Mouse (Mus musculus) urinary bladder, adult 2 months (tissue): ENCODE measurements around the gene Nf1. TPM values are rescaled to one million over a fixed set of nuclear protein-coding genes. Genes with fewer than 3 reads are reported as not detected.

Experiments used
- DNase-seq: peaks from one replicate; pipeline ENCODE4 v3.0.0; 2022; ENCODE audit warnings: low spot score
- polyA plus RNA-seq: library from polyadenylated mRNA; depleted of rRNA; stranded (reverse); fragments of >200 nt; gene quantifications from 2 replicates; pipeline ENCODE4 v1.2.3, GENCODE M21; 2012

The Nf1 gene
- polyA plus RNA-seq, 1 experiment, result 16.8 TPM

DNA sequence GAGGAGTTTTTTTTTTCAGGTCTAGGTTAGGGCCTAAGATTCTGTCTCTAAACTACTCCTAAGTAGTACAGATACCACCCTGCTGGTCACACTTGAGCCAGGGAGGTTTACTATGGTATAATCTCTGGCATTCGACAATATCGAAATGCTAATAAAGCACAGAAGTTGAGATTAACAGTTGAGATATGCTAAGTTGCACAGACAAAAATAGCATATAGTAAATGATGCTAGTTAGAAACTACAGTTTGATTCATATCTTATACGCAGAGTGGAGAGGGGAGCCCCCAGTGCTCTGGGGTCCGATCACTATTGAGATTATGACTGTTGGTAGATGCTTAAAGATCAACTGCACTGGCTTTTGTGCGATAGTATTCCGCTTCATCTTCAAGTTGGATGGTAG, 189.7 kb downstream of the Nf1 start:
- no peak for DNase-seq

DNA sequence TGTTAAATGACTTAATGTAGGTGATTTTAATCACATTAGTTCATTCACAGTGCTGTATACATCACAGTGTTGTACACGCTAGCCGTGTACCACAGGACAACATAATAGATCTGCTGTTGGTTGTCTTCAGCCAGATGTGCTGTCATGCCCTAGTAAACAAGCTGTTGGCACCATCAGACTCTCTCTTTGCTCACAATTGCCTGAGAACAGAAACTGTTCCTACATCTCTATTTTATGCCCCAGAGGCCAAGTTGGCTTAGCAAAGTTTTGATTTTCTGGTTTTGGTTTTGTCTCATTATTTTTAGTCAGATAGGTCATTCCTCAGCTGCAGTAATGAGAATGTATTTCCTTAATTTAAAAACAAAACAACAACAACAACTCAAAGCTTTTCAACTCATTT, 190.2 kb downstream of the Nf1 start:
- DNase-seq, result no peak

DNA sequence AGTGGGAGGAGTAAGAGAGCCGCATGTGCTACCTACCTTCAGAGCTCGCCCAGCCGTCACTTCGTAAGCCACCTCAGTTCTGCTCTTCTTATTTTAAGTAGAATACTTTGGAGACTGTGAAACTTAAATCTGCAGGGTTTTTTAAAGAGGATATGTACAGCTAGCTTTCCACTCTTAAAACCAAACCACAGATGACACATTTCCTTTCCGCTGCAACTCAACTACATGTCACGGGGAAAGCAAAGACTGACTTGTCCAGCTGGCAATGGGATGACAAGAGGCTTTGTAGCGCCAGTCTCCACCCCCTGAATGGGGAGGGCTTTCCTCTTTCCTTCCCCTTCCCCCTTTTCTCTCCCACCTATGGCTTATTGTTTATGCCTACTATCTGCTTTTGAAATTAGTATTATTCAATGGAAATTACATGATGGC, 190.9 kb downstream of the Nf1 start, which contains the start of the genes Evi2 and Evi2a:
Gene Evi2, minus strand, starts transcription at position 257 of the 429 bp plus-strand sequence.
Gene Evi2a, minus strand, starts transcription at position 277 of the 429 bp plus-strand sequence.
- no peak for DNase-seq

DNA sequence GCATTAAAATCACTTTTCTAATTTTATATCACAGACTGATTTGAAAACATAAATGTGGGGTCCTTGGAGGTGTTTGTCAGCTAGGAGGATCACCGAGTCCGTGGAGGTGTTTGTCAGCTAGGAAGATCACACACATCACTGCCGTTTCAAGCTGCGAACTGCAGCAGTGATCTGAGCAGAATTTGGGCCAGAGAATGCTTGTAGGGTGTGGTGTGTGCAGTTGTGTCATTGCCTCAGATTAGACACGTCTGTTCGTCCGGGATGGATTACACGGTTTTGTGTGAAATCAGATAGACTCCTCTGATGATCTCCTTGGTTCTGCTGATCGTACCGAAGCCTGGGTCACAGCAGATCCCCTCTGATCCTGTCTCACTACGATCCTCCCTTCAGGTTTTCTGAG, 191.3 kb downstream of the Nf1 start:
- no peak for DNase-seq

DNA sequence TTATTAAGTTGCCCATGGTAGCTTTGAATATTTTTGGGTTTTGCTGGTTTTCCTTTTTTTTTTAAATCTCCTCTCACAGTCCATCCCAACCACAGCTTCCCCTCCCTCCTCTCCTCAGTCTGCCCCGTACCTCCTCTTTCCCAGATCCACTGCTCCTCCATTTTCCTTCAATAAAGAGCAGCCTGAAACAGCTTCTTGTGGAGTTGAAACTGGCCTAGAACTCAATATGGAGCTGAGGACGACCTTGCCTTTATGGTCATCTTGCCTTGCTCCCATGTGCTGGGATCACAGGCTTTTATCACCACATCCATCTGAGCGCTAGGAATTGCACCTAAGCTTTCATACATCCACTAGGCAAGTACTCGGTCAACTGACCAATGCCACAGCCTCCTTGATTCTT, 192.0 kb downstream of the Nf1 start:
- DNase-seq, result no peak

DNA sequence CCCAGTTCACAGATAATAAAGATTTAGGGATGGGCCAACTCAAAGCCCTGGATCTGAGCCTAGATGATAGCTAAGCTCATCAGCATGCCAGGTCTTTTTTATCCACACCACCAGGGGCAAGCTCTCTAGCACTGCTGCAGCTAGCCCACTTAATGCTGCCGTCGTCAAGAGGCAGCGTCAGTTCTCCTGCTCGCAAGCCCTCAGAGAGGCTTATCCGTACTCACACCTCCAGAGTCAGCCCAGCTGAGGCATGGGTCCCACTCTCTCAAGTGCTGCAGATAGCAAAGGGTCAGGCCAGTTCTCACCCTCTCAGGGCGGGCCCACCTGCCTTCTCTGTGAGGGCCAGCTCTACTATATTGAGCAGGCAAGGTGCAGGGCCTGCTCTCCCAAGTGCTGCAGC, 193.8 kb downstream of the Nf1 start:
- no peak for DNase-seq

DNA sequence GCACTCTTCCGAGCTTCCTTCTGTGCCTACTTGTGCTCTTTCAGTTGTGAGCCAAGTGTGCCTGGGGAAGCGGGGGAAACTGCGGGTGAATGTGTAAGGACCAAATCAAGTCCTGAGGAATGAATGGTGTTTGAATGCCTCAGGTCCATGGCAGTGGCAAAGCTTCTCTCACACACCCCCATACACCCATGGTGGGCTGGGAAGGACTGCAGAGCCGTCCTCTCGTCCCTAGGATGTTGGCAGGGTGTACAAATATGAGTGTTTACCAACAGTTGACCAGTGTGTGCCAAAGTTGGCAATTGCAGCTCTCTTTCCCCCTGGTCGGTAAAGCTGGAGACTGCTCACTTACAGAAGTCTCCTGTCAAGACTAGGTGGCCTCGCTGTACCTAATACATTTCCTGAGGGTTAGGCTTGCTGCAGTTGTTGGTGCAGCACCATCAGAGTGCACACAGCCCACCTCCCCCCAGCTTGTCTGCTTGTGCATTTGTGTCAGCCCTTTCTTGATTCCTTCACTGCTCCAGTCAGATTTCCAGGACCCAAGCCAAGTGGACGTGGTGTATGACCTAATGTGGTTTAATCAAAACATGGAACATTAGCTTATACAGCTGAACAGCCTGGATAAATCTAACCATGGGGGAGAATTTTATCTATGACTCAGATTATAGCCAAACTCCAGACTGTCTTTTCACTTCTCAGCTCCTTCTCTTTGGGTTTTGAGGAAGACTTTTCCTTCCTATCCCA, 194.6 kb downstream of the Nf1 start:
- DNase-seq, result no peak

DNA sequence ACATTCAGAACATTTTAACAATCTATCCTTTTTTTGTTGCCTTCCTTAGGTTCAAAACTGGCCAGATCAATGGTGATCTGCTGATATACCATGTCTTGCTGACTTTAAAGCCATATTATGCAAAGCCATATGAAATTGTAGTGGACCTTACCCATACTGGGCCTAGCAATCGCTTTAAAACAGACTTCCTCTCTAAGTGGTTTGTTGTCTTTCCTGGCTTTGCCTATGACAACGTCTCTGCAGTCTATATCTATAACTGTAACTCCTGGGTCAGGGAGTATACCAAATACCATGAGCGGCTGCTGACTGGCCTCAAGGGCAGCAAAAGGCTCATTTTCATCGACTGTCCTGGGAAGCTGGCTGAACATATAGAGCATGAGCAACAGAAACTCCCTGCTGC, 196.1 kb downstream of the Nf1 start:
- DNase-seq, result no peak

DNA sequence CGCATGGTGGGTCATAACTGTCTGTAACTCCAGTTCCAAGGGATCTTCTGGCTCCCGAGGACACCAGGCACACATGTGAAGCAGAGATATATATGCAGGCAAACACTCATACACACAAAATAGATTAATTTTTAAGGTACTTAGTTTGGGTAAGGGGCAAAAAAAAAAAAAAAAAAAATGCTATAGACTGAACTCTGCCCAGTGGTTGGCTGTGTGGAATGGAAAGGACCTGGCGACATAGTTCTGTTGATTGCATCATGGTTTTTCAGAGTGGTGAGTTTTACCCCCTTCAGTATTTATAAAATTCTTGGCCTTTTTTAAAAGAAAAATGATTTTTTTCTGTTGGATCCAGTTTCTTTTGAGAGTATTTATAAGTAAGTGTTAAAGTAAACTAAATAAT, 196.8 kb downstream of the Nf1 start:
- no peak for DNase-seq

DNA sequence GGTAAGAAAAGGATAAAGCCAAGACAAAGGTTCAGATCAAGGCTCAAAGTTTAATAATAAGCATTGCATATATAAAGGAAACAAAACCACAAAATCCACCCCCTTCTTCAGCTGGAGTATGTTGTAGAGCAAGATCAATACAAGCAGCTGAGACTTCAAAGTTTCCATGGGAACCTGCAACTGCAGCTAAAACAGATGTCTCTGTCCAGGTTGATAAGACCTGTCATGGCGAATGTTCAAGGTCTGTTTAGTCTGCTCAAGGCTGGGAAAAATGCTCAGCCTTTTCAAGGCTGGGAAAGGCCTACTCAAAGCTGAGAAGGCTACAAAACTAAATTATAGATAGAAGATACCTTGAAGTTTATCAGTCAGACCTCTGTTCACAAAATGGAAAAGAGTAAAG, 213.1 kb downstream of the Nf1 start:
- no peak for DNase-seq

DNA sequence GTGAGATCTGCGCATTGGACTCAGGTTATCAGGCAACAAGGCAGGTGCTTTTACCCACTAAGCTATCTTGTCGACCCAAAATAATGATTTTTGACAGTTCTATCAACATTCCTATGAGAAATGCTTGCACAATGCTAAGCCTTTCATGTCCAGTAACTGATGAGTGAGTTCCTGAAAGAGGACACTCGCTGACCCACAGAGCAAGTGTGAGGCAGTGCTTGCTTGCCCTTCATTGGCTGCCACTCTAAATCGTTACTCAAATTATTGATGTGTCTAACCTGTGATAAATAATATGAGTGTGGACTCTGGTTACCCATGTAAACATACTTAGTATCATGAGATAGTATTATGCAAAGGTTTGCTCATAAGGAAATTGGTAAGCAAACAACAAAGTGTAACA, 221.0 kb downstream of the Nf1 start:
- no peak for DNase-seq

DNA sequence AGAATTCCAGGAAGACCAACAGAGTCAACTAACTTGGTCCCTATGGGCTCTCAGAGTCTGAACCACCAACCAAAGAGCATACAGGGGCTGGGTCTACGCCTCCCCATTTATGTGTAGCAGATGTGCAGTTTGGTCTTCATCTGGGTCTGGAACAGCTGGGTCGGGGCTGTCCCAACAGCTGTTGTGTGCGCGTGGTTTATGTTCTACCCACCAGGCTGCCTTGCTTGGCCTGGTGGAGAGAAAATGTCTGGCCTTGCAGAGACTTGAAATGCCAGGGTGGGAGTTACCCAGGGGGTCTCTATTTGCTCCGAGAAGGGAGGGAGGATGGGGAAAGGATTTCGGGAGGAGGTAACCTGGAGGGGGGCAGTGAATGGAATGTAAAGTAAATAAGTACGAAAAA, 224.0 kb downstream of the Nf1 start:
- no peak for DNase-seq

DNA sequence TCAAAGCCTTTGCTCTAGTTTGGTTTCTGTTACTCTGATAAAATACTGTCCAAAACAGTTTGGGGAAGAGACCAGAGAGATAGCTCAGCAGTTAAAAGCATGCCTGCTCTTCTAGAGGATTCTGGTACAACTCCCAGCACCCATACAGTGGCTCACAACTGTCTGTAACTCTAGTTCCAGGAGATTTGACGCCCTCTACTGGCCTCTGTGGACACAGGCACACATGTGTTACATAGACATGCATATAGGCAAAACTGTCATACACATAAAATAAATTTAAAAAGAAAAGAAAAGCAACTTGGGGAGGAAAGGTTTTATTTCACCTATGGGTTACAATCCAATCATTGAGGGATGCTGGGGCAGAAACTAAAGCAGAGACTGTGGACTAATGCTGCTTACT, 227.5 kb downstream of the Nf1 start:
- DNase-seq, result no peak

DNA sequence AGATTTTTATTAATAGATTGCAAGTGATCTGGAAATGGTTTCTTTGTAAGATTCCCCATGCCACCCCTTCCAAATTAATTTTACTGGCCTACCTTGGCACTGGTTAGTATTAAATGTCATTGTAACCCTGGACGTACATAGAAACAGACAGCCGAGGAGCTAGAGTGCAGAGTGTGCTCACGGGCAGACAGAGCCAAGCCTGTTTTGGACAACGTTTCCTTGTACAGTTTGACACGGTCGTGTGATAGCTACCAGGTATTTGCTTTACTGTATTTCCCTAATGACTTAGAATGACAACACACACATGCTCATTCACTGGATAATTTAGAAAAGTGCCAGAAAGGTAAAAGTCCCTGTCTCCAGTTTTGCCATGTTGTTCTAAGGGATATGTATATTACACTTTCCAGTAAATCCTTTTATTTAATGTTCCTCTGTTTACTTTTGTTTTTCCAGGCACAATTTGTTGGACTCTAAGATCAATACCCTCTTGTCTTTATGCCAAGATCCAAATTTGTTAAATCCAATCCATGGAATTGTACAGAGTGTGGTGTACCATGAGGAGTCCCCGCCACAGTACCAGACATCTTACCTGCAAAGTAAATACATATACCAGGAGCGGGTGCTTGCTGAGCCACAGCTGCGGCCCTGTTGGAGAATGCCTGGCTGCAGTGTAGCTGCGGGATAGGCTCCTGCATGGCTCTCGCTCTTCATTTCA, 228.9 kb downstream of the Nf1 start:
- DNase-seq, result no peak

DNA sequence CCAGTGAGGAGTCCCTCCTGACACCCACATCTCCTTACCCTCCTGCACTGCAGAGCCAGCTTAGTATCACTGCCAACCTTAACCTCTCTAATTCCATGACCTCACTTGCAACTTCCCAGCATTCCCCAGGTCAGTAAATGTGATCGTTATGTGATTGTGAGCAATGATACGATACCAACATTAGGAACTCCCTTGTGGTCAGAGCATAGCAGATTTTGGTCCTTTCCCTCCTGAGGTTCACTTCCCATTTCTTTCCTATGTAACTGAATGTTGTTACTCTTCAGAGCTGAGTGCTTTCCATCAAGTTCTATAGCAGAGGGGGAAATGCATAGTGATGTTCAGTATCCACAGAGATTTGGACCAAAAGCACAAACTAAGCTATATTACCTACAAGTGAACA, 230.8 kb downstream of the Nf1 start:
- DNase-seq, result no peak

DNA sequence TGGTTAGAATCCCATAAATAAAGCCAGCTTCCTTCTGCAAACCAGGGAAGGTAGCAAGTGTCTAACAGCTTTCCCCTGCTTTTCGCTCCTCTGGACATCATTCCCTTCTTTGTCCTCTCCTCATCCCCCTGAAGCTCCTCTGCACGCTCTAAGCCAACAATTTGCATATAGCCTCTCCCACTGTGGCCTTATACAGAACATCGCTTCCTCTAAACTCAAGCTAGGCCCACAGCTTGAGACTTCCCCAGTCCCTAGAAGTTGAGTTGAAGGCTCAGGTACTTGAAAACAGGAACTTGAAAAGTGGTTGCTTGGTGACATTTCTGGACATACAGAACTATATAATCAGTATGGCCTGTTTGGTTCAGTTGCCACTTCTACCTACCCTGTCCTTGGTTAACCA, 234.3 kb downstream of the Nf1 start:
- no peak for DNase-seq

DNA sequence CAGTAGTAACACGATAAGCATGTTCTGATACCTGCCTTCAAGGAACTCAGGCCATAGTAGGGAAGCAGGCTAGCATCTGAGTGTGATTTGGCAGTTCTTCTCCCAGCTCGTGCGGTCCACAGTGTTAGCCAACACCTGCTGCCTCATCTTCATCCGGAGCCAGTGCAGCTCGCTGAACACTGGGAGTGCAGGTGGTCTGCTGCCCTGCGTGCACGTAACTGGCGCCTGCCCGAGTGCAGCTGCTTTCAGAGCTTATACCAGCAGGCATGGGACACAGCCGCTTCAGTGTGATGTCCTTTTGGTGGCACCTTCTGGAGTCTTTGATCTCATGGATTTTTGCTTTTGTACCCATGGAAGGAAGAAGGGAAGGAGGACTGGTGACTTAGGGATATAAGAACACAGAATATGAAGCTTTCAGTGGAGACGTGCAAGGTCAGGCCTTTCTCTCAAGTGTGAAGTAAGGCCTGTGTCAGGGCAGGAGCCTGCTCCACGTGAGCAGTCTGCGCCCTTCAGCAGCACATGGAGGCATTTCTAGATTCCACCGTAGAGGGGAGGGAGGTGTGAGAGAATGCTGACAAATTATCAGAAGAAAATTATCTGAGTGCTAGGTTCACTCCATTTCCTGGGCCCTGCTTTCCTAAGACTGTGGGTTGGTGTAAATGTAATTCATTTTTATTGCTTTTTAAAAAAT, 236.0 kb downstream of the Nf1 start:
- DNase-seq, result no peak

DNA sequence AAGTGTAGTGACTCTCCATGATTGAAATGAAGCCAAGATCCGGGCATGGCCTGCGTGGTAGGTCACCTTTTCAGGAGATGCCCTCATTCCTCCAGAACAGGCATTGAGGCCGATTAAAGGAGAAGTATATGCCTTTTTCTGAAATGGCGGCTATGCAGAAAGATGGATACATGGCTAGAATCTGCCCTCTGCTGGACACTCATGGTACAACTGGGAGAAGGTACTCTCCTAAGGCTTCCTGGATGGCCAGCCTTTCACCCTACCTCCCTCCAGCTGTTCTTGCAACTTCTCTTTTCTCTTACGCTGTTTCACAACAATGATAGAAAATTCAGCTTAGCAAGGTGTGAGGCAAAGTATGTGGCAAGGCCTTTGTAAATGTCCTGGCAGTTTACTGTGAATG, 238.2 kb downstream of the Nf1 start:
- DNase-seq, result no peak

DNA sequence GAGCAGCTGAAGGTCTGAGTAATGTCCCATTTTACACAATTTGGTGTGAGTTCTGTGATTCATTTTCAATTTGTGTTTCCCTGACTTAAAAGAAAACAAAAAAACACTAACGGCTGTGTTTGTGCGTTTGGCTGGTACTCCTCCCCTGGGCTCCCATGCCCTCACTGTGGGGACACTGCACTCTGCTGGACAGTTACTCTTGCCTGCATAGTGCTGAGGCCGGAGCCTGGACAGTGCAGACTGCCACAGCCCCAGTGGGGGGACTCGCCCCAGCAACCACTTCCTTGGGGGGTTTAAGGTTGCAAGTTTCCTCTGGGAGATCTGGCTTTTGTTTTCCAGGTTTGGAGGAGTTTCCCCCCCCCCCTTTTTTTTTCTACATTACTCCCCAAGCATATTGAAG, 241.2 kb downstream of the Nf1 start:
- no peak for DNase-seq

DNA sequence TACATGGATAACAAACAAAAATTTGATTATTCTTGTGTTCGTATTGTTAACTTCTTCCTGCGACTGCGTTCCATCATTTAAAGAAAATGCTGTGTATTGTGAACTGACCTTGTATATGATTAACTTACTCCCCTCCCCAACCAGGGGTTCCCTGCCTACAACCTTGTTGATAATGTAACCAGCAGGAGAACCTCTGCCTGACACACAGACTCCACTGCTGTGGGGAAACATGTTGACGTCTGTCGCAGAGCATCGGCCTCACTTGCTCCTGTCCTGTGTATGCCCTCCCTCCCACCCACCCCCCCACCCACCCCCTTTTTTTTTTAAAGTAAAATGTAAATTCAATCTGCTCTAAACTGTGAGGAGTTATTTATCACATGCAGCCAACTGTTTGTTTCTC, 241.8 kb downstream of the Nf1 start:
- DNase-seq, result no peak

DNA sequence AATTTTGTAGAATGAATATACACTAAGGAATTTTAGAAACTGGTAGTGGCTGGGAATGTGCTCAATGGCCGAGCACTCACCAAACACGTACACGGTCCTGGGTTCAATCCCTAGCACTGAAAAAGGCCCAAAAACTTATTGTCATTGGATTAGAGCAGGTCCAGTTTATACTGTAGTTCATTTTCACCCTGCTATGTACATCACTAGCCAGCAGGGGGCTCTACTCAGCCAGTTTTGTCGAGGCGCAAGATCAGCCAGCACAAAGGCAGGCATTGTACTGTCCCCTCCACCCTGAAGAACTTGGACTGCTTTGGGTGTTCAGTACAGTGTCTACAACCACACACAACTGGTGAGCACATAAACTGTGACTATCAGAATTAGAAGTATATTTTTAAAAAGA, 244.7 kb downstream of the Nf1 start:
- no peak for DNase-seq

DNA sequence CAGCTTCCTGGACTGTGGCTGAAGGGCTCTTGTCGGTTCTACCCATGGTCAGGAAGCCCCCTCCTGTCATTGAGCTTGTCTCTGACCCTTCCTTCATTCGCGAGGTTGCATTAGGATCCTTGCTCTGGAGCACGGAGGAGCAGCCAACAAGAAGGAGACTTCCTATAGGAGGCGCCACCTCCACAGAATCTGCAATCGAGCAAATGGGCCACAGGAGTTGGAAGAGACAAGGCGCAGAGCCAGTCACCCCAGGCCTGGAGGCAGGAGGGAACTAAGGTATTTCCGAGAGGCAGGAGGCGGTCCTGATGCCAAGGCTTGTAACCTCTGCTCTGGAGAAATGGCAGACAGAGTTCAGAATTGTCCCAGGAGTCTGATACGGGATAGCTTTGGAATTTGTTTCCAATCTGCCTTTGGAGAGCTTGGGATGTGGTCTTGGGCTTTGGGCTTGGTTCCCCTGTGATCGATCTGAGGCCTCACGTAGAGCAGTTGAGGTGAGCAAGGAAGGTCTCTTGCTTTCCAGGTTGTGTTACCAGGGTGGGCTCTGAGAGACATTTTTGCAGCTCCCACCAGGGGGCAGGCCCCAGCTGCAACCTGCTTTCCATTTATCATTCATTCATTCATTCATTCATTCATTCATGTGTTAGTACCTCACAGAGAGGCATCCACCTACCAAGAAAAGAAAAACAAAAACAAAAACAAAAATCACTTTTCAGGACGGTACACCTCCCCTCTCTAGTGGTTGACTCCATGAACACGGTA, 250.0 kb downstream of the Nf1 start:
- no peak for DNase-seq
